Mouse (Mus musculus): ENCODE data around the gene Grik3. TPM values are rescaled to one million over a fixed set of nuclear protein-coding genes. Genes with fewer than 3 reads are reported as not detected.

Gene Grik3
- polyA plus RNA-seq, 1 experiment, result not detected

DNA sequence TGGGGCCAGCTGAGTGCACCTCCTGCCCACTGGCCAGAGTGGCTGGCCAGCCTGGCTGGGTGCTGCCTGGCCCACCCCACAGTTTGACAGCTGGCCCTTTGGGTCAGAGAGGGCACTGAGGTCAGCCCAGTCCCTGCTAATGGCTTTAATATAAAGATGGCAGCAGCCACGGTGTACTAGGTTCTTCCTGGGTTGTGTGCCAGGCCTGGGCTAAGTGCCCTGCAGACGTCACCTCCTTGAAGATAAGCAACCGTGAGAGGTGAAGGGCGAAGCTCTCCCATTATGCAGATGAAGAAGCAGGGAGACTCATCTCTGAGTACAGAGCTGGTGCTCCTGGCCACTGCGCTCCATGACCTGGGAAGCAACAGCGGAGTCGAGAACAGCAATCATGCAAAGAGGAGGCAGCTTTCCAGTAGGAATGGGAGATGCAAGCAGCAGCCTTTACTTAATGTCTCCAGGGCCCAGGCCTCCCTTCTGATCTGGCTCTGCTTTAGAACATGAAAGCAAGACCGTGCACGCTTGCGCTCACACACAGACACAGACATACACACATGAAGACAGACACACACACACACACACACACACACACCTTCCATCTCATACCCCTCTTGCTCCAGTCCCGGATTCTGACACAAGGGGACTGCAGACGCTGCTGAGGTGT, 81.3 kb downstream of the Grik3 start:
- Histone ChIP-seq H3K4me1 (ENCODE audit: control insufficient read depth) (no peaks in the 10 kb centered on the region), H3K27me3 (ENCODE audit: control insufficient read depth) (no peaks in the 10 kb centered on the region; the same call in 1 of the 2 replicates), H3K4me3 (replicated peaks) (no peak overlapping the region), H3K36me3 (ENCODE audit: control insufficient read depth) (no peaks in the 10 kb centered on the region), H3K9me3 (ENCODE audit: control insufficient read depth, low read length) (no peaks in the 10 kb centered on the region)
- TF ChIP-seq TAL1 (IDR thresholded peaks at IDR 0.05; ENCODE audit: low read length), result no peak
- TF ChIP-seq GATA1 (IDR thresholded peaks at IDR 0.05; ENCODE audit: low read length), result no peak

DNA sequence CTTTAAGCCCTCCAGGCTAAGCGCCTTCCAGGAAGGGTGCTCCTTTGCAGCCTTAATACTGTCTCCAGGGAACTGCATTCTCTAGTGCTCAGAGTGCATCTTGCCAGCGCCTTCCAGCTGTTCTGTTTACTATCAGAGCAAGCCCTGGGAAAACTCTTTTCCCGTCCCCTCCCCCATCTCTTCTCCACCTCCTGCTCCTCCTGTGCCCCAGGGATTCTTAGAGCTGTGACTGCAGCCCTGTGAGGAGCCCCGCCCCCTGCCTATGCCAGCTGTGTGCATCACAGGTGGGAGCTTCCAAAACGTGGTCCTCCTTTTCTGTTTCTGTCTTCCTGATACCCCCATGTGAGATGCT, 81.8 kb downstream of the Grik3 start:
- no peaks in the 10 kb centered on the region for H3K9me3 ChIP-seq (ENCODE audit: control insufficient read depth, low read length)
- TF ChIP-seq GATA1 (IDR thresholded peaks at IDR 0.05; ENCODE audit: low read length) (no peak), TAL1 (IDR thresholded peaks at IDR 0.05; ENCODE audit: low read length) (no peak)
- no peaks in the 10 kb centered on the region for H3K4me1 ChIP-seq (ENCODE audit: control insufficient read depth)
- H3K36me3 ChIP-seq (ENCODE audit: control insufficient read depth), result no peaks in the 10 kb centered on the region
- no peak overlapping the region for H3K4me3 ChIP-seq (replicated peaks)
- H3K27me3 ChIP-seq (ENCODE audit: control insufficient read depth), result no peaks in the 10 kb centered on the region; the same call in 1 of the 2 replicates

DNA sequence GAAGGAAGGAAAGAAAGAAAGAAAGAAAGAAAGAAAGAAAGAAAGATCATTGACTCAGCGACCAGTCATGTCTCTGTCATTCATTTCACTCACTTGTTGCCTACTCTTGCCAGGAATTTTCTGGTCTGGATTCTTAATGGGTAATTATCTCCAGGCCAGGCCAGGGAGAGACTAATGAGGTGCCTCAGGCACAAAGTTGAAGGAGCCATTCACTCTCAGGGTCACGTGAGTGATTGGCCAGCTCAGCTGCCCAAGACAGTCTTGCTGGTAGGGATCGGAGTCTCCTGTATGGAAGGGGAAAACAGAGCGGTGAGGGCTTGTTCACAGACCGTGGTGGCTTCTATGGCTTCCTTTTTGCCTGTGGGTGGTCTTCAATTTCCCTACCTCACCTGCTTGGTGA, 82.5 kb downstream of the Grik3 start:
- H3K4me3 ChIP-seq (replicated peaks), result no peak overlapping the region
- no peaks in the 10 kb centered on the region; the same call in 1 of the 2 replicates for H3K27me3 ChIP-seq (ENCODE audit: control insufficient read depth)
- H3K4me1 ChIP-seq (ENCODE audit: control insufficient read depth), result no peaks in the 10 kb centered on the region
- no peaks in the 10 kb centered on the region for H3K9me3 ChIP-seq (ENCODE audit: control insufficient read depth, low read length)
- no peaks in the 10 kb centered on the region for H3K36me3 ChIP-seq (ENCODE audit: control insufficient read depth)
- no peak for TF ChIP-seq TAL1 (IDR thresholded peaks at IDR 0.05; ENCODE audit: low read length)
- TF ChIP-seq GATA1 (IDR thresholded peaks at IDR 0.05; ENCODE audit: low read length), result no peak

DNA sequence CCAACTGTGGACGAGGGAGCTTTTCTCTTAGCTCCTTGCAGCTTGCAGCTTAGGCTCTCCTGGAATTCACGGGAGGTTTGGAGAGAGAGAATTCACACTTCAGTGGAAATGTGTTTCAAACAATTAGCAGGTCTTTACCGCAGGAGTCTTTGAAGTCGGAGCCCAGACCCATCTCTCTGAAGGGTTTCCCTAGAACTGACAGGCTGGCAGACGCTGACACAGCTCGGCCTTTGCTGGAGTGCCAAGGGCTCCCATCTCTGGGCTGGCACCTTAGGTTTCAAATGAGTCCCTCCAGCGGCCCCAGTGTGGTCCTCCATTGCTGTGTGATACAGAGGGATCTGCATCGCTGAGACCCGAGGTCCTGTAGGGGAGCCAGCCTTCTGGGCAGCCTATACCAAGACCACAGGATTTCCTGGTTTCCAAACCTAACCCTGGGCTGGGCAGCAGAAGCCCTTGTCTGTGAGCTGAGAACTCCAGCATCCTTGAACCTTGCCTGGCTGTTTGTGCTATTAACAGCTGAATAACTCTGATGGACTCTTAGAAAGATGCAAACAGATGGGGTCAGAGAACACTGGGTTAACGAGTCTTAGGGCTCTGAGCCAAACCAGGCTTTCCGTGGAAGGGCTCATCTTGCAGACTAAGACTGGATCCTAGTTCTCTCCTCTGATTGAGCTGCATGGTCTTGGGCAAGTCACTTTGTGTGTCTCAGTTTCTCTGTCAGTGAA, 83.6 kb downstream of the Grik3 start:
- Histone ChIP-seq H3K4me1 (ENCODE audit: control insufficient read depth) (no peaks in the 10 kb centered on the region), H3K4me3 (replicated peaks) (no peak overlapping the region), H3K9me3 (ENCODE audit: control insufficient read depth, low read length) (no peaks in the 10 kb centered on the region), H3K36me3 (ENCODE audit: control insufficient read depth) (no peaks in the 10 kb centered on the region), H3K27me3 (ENCODE audit: control insufficient read depth) (no peaks in the 10 kb centered on the region; the same call in 1 of the 2 replicates)
- TF ChIP-seq TAL1 (IDR thresholded peaks at IDR 0.05; ENCODE audit: low read length), result no peak
- no peak for TF ChIP-seq GATA1 (IDR thresholded peaks at IDR 0.05; ENCODE audit: low read length)

DNA sequence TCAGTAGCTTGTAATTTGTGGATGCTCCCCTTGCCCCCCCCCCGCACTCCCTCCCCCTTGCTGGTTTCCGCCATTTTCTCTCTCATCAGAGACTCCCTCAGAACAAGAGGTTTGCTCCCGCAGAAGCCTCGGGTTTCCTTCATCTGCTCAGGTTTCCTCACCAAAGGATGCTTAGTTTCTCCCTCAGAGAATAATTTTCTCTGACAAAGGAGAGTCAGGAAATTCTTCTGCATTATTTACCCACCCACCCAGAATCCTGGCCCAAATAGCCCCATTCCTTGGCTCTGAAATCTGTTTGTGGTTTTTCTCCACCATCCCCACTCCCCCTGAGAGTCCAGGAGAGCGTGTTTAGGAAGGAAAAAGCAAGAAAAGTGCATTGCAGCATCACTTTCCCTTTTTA, 89.8 kb downstream of the Grik3 start:
- H3K4me3 ChIP-seq (replicated peaks), result no peak overlapping the region
- TF ChIP-seq TAL1 (IDR thresholded peaks at IDR 0.05; ENCODE audit: low read length) (no peak), GATA1 (IDR thresholded peaks at IDR 0.05; ENCODE audit: low read length) (no peak)
- H3K27me3 ChIP-seq (ENCODE audit: control insufficient read depth), result no peaks in the 10 kb centered on the region
- no peaks in the 10 kb centered on the region for H3K4me1 ChIP-seq (ENCODE audit: control insufficient read depth)
- H3K9me3 ChIP-seq (ENCODE audit: control insufficient read depth, low read length), result no peaks in the 10 kb centered on the region
- H3K36me3 ChIP-seq (ENCODE audit: control insufficient read depth), result no peaks in the 10 kb centered on the region

DNA sequence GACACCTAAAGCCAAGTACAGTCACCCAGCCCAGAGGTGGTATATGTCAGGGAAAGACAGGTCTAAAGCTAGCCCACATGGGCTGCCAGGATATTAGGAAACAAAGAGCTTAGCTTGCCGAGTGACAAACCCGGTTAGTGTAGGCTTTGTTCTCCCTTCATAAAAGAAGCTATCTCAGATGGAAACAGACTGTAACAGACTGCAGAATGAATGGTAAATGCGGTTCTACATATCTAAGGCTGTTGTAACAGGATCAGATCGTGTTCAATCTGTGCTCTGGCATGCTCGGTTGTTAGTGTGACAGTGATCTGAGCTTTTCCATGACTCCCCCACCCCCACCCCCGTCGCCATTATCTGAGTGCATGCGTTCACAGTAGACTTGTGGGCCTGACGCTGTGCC, 92.8 kb downstream of the Grik3 start:
- H3K27me3 ChIP-seq (ENCODE audit: control insufficient read depth), result no peaks in the 10 kb centered on the region
- H3K36me3 ChIP-seq (ENCODE audit: control insufficient read depth), result no peaks in the 10 kb centered on the region
- no peaks in the 10 kb centered on the region for H3K9me3 ChIP-seq (ENCODE audit: control insufficient read depth, low read length)
- no peaks in the 10 kb centered on the region for H3K4me1 ChIP-seq (ENCODE audit: control insufficient read depth)
- no peak for TF ChIP-seq TAL1 (IDR thresholded peaks at IDR 0.05; ENCODE audit: low read length)
- no peak for TF ChIP-seq GATA1 (IDR thresholded peaks at IDR 0.05; ENCODE audit: low read length)
- no peak overlapping the region for H3K4me3 ChIP-seq (replicated peaks)

DNA sequence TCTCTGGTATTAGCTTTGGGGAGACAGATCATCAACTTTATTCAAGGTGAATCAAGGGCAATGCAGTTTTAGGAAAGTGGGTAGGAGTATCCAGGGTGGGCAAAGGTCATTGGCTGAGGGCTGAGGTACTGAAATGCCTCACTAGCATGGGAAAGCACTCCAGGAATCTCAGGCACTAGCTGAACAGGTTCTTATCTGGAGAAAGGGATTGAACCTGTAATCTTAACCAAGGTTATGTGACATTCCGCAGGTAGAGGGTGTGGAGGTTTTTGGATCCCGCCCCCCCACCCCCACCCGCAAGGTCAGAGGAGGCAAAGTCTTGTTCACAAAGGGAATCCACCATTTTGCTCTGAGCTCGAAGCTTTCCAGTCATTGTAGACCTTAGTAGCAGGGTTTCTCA, 93.4 kb downstream of the Grik3 start:
- Histone ChIP-seq H3K36me3 (ENCODE audit: control insufficient read depth) (no peaks in the 10 kb centered on the region), H3K4me1 (ENCODE audit: control insufficient read depth) (no peaks in the 10 kb centered on the region), H3K4me3 (replicated peaks) (no peak overlapping the region), H3K9me3 (ENCODE audit: control insufficient read depth, low read length) (no peaks in the 10 kb centered on the region), H3K27me3 (ENCODE audit: control insufficient read depth) (no peaks in the 10 kb centered on the region)
- no peak for TF ChIP-seq GATA1 (IDR thresholded peaks at IDR 0.05; ENCODE audit: low read length)
- TF ChIP-seq TAL1 (IDR thresholded peaks at IDR 0.05; ENCODE audit: low read length), result no peak

DNA sequence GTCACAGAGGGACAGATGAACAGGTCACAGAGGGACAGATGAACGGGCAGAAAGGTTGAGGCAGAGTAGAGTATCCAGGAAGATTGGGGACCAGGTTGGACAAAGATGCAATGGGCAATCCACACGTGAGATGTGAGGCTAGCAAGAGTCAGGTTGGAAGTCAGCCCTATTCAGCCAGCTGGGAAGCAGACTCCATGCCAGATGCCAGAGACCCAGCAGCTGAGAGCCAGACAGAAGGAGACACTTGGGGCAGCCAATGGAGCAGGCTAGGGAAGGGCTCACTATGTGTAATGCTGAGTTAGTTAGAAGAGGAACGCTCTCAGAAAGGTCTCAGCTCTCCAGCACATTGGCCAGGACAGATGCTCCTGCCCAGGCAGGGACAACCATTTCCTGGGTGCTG, 94.2 kb downstream of the Grik3 start:
- H3K9me3 ChIP-seq (ENCODE audit: control insufficient read depth, low read length), result no peaks in the 10 kb centered on the region
- H3K4me3 ChIP-seq (replicated peaks), result no peak overlapping the region
- H3K4me1 ChIP-seq (ENCODE audit: control insufficient read depth), result no peaks in the 10 kb centered on the region
- no peak for TF ChIP-seq GATA1 (IDR thresholded peaks at IDR 0.05; ENCODE audit: low read length)
- TF ChIP-seq TAL1 (IDR thresholded peaks at IDR 0.05; ENCODE audit: low read length), result no peak
- H3K27me3 ChIP-seq (ENCODE audit: control insufficient read depth), result no peaks in the 10 kb centered on the region
- no peaks in the 10 kb centered on the region for H3K36me3 ChIP-seq (ENCODE audit: control insufficient read depth)

DNA sequence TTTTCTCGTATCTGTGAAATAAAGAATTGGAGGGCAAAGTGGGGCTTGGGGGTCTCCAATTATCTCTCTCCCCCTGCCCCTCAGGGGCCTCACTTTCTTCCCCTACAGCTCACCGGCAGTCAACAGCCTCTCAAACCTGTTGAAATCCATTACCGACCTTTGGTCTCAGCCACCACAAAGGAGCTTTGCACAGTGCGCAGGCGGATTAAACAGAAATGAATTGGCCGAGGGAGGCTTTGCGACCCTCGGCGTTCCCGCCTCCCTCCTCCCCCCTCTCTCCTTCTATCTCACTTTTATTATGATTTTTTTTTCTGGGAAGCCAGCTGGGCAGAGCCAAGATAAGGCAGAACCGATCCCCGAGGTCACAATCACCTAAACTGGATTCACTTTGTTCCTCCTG, 97.1 kb downstream of the Grik3 start:
- H3K4me3 ChIP-seq (replicated peaks), result no peak overlapping the region
- H3K27me3 ChIP-seq (ENCODE audit: control insufficient read depth), result no peaks in the 10 kb centered on the region
- H3K36me3 ChIP-seq (ENCODE audit: control insufficient read depth), result no peaks in the 10 kb centered on the region
- TF ChIP-seq GATA1 (IDR thresholded peaks at IDR 0.05; ENCODE audit: low read length) (no peak), TAL1 (IDR thresholded peaks at IDR 0.05; ENCODE audit: low read length) (no peak)
- no peaks in the 10 kb centered on the region for H3K9me3 ChIP-seq (ENCODE audit: control insufficient read depth, low read length)
- H3K4me1 ChIP-seq (ENCODE audit: control insufficient read depth), result no peaks in the 10 kb centered on the region
